Mouse (Mus musculus) lung, postnatal 0 days (tissue): ENCODE results near the gene Gm17018.

ENCODE experiments used
- CTCF ChIP-seq: IDR thresholded peaks from 2 replicates; pipeline ENCODE4 v1.5.1; 2016; ENCODE audit warnings: antibody characterized with exemption, mild to moderate bottlenecking
- EP300 ChIP-seq: IDR thresholded peaks from 2 replicates; pipeline ENCODE4 v1.6.1; 2016; ENCODE audit warnings: antibody characterized with exemption, mild to moderate bottlenecking, control low read depth

- no peak for TF ChIP-seq CTCF
- no peak for TF ChIP-seq EP300
Observed at GRCm38 (mm10) chr19:45584856-45585620, 24.6 kb downstream of the Gm17018 start.
